Mouse (Mus musculus) liver, embryonic 11.5 days (tissue): Measurements from ENCODE around the gene Tmem94. TPM values are rescaled to one million over a fixed set of nuclear protein-coding genes. Genes with fewer than 3 reads are reported as not detected.
A peak's percentile ranks its signal among the peaks of the same experiment; 100 is the strongest.

Source experiments
- ATAC-seq: fragments of 200-750 bp; cut with Nextera tagmentation; replicated peaks from 2 replicates; pipeline ENCODE4 v1.8.0; 2017; ENCODE audit warnings: moderate number of reproducible peaks, mild to moderate bottlenecking, moderate TSS enrichment, moderate library complexity; ENCODE audit not compliant: low FRiP score
- DNase-seq: peaks from one replicate; pipeline ENCODE4 v3.0.0-alpha.2; 2017; ENCODE audit warnings: low spot score
- H3K27ac ChIP-seq: fragments of 300-500 bp; sonication (generic); 2 replicates; pipeline ENCODE4 v1.5.1; 2014; ENCODE audit warnings: mild to moderate bottlenecking, low read depth, low read length, control low read depth
- H3K27me3 ChIP-seq: fragments of 300-500 bp; sonication (generic); replicated peaks from 2 replicates; pipeline ENCODE4 v1.6.1; 2014; ENCODE audit warnings: low read length, mixed read lengths; ENCODE audit not compliant: control insufficient read depth, insufficient read depth
- H3K36me3 ChIP-seq: fragments of 300-500 bp; sonication (generic); 2 replicates; pipeline ENCODE4 v1.6.1; 2014; ENCODE audit warnings: mild to moderate bottlenecking, low read length, moderate library complexity, mixed read lengths; ENCODE audit not compliant: control insufficient read depth, insufficient read depth
- H3K4me1 ChIP-seq: fragments of 300-500 bp; sonication (generic); replicated peaks from 2 replicates; pipeline ENCODE4 v1.6.1; 2014; ENCODE audit warnings: low read length, mixed read lengths; ENCODE audit not compliant: control insufficient read depth, insufficient read depth
- H3K4me2 ChIP-seq: fragments of 300-500 bp; sonication (generic); 2 replicates; pipeline ENCODE4 v1.6.1; 2014; ENCODE audit warnings: mild to moderate bottlenecking, control low read depth, moderate library complexity
- H3K4me3 ChIP-seq: fragments of 300-500 bp; sonication (generic); 2 replicates; pipeline ENCODE4 v1.5.1; 2014; ENCODE audit warnings: low read depth, low read length, control low read depth
- H3K9ac ChIP-seq: fragments of 300-500 bp; sonication (generic); 2 replicates; pipeline ENCODE4 v1.6.1; 2014; ENCODE audit warnings: low read depth, low read length, control low read depth
- H3K9me3 ChIP-seq: fragments of 300-500 bp; sonication (generic); 2 replicates; pipeline ENCODE4 v1.6.1; 2016; ENCODE audit warnings: low read length, inconsistent platforms, mixed read lengths; ENCODE audit not compliant: control insufficient read depth
- WGBS: fragments of 180-500 bp; shearing (Covaris S2); extraction: QIAGEN DNeasy Blood & Tissue Kit; methylation state at CpG from one replicate; pipeline ENCODE4 v1.1.7; 2014; 5-methylcytosine and 5-hydroxymethylcytosine counted together
- polyA plus RNA-seq: library from polyadenylated mRNA; unstranded; fragments of >200 nt; fragmentation: Nextera tagmentation; extraction: Ambion mirVana; gene quantifications from 2 replicates; pipeline ENCODE4 v1.2.1, GENCODE M21; 2014

Gene Tmem94
- polyA plus RNA-seq, 1 experiment from 2014 or later: 14.4 TPM

- H3K27ac ChIP-seq: no peak overlapping the region
- H3K4me1 ChIP-seq: peaks cover 65% of the 10 kb centered on the region
- H3K27me3 ChIP-seq: no peaks in the 10 kb centered on the region
- DNase-seq (no peak), ATAC-seq (no peak)
- H3K4me2 ChIP-seq: no peak overlapping the region
- WGBS: 87% methylated on average over 11 of the region's 11 CpGs
- H3K36me3 ChIP-seq: peaks cover 33% of the 10 kb centered on the region
- H3K4me3 ChIP-seq: no peak overlapping the region
- no peak overlapping the region for H3K9ac ChIP-seq
- H3K9me3 ChIP-seq: no peaks in the 10 kb centered on the region
These were observed 42.7 kb downstream of the Tmem94 start for GRCm38 (mm10) chr11:115807971-115808370.

GRCm38 (mm10) chr11:115808696-115809310 is 43.6 kb downstream of the Tmem94 start:
- Histone ChIP-seq H3K4me2 (peak overlapping the region; percentile 45), H3K36me3 (peaks cover 24% of the 10 kb centered on the region), H3K4me3 (no peak overlapping the region), H3K9me3 (no peaks in the 10 kb centered on the region), H3K4me1 (peaks cover 65% of the 10 kb centered on the region), H3K27ac (peak overlapping the region; percentile 53), H3K27me3 (no peaks in the 10 kb centered on the region), H3K9ac (peak overlapping the region; percentile 32)
- WGBS: 43% methylated on average over 10 of the region's 10 CpGs
- DNase-seq (no peak), ATAC-seq (no peak)

GRCm38 (mm10) chr11:115809311-115809781 is 44.1 kb downstream of the Tmem94 start:
- peak overlapping the region; percentile 45 for H3K4me2 ChIP-seq
- peak overlapping the region; percentile 32 for H3K9ac ChIP-seq
- H3K9me3 ChIP-seq: no peaks in the 10 kb centered on the region
- peaks cover 23% of the 10 kb centered on the region for H3K36me3 ChIP-seq
- H3K4me1 ChIP-seq: peaks cover 65% of the 10 kb centered on the region
- WGBS: 61% methylated on average over 8 of the region's 8 CpGs
- no peak for DNase-seq
- no peak overlapping the region for H3K4me3 ChIP-seq
- ATAC-seq: no peak
- no peaks in the 10 kb centered on the region for H3K27me3 ChIP-seq
- H3K27ac ChIP-seq: peak overlapping the region; percentile 53

GRCm38 (mm10) chr11:115810377-115810776 is 45.1 kb downstream of the Tmem94 start:
- no peaks in the 10 kb centered on the region for H3K27me3 ChIP-seq
- 78% methylated on average over 14 of the region's 14 CpGs for WGBS
- DNase-seq (no peak), ATAC-seq (no peak)
- peaks cover 65% of the 10 kb centered on the region for H3K4me1 ChIP-seq
- peak overlapping the region; percentile 26 for H3K4me2 ChIP-seq
- H3K9ac ChIP-seq: no peak overlapping the region
- H3K9me3 ChIP-seq: no peaks in the 10 kb centered on the region
- peaks cover 16% of the 10 kb centered on the region for H3K36me3 ChIP-seq
- peak overlapping the region; percentile 21 for H3K27ac ChIP-seq
- H3K4me3 ChIP-seq: no peak overlapping the region; the same call in 1 of the 2 replicates

GRCm38 (mm10) chr11:115811381-115812093 is 46.3 kb downstream of the Tmem94 start:
- Histone ChIP-seq H3K9me3 (no peaks in the 10 kb centered on the region), H3K9ac (no peak overlapping the region), H3K27me3 (no peaks in the 10 kb centered on the region), H3K4me2 (peak overlapping the region; percentile 68), H3K27ac (no peak overlapping the region), H3K4me3 (peak overlapping the region; percentile 3; the same call in 1 of the 2 replicates), H3K36me3 (peaks cover 12% of the 10 kb centered on the region), H3K4me1 (peaks cover 60% of the 10 kb centered on the region)
- 82% methylated on average over 20 of the region's 20 CpGs for WGBS
- DNase-seq (no peak), ATAC-seq (no peak)

- H3K4me2 ChIP-seq: peak overlapping the region; percentile 68
- no peaks in the 10 kb centered on the region for H3K27me3 ChIP-seq
- no peak for ATAC-seq
- no peak overlapping the region for H3K9ac ChIP-seq
- DNase-seq: no peak
- peaks cover 55% of the 10 kb centered on the region for H3K4me1 ChIP-seq
- H3K36me3 ChIP-seq: peaks cover 9% of the 10 kb centered on the region
- H3K4me3 ChIP-seq: peak overlapping the region; percentile 96
- H3K9me3 ChIP-seq: no peaks in the 10 kb centered on the region
- no peak overlapping the region for H3K27ac ChIP-seq
- WGBS: 46% methylated on average over 7 of the region's 7 CpGs
These were observed 46.9 kb downstream of the Tmem94 start for GRCm38 (mm10) chr11:115812095-115812494.

GRCm38 (mm10) chr11:115812533-115813420 is 47.5 kb downstream of the Tmem94 start:
- 10% methylated on average over 28 of the region's 28 CpGs for WGBS
- ATAC-seq: peak; percentile 3; the same call in 1 of the 2 replicates
- Histone ChIP-seq H3K4me3 (peak overlapping the region; percentile 96), H3K27ac (peak overlapping the region; percentile 2; the same call in 1 of the 2 replicates), H3K36me3 (peaks cover 11% of the 10 kb centered on the region; the same call in 1 of the 2 replicates), H3K9me3 (no peaks in the 10 kb centered on the region), H3K9ac (peak overlapping the region; percentile 69), H3K4me1 (peaks cover 48% of the 10 kb centered on the region), H3K27me3 (no peaks in the 10 kb centered on the region), H3K4me2 (peak overlapping the region; percentile 68)
- no peak for DNase-seq

GRCm38 (mm10) chr11:115813507-115814296 is 48.5 kb downstream of the Tmem94 start, which contains the start of gene Caskin2:
Gene Caskin2 (minus strand): TSS chr11:115813639.
- H3K4me1 ChIP-seq: peaks cover 39% of the 10 kb centered on the region
- peak within 1 kb of the TSS; percentile 10 for H3K27ac ChIP-seq
- peak within 1 kb of the TSS; percentile 68 for H3K4me2 ChIP-seq
- DNase-seq: peak; percentile 99
- H3K36me3 ChIP-seq: peaks cover 13% of the 10 kb centered on the region
- H3K27me3 ChIP-seq: no peaks in the 10 kb centered on the region
- peak; percentile 89 for ATAC-seq
- 0% methylated on average over 41 of the region's 44 CpGs for WGBS
- no peaks in the 10 kb centered on the region for H3K9me3 ChIP-seq
- peak within 1 kb of the TSS; percentile 96 for H3K4me3 ChIP-seq
- H3K9ac ChIP-seq: peak within 1 kb of the TSS; percentile 85
